Mouse (Mus musculus) neural tube, embryonic 15.5 days (tissue): Measurements from ENCODE around the gene Hdac7. TPM values are rescaled to one million over a fixed set of nuclear protein-coding genes. Genes with fewer than 3 reads are reported as not detected.

Source experiments
- ATAC-seq: fragments of 200-750 bp; cut with Nextera tagmentation; 2 replicates; pipeline ENCODE4 v1.8.0; 2017; ENCODE audit warnings: mild to moderate bottlenecking, moderate TSS enrichment, moderate library complexity; ENCODE audit not compliant: low FRiP score
- H3K27ac ChIP-seq: fragments of 300-500 bp; sonication (generic); replicated peaks from 2 replicates; pipeline ENCODE4 v1.5.1; 2015; ENCODE audit warnings: mild to moderate bottlenecking, inconsistent platforms
- H3K27me3 ChIP-seq: fragments of 300-500 bp; sonication (generic); replicated peaks from 2 replicates; pipeline ENCODE4 v1.6.1; 2015; ENCODE audit warnings: inconsistent platforms
- H3K36me3 ChIP-seq: fragments of 300-500 bp; sonication (generic); 2 replicates; pipeline ENCODE4 v1.6.1; 2015; ENCODE audit warnings: inconsistent platforms
- H3K4me1 ChIP-seq: fragments of 300-500 bp; sonication (generic); 2 replicates; pipeline ENCODE4 v1.6.1; 2015; ENCODE audit warnings: inconsistent platforms
- H3K4me2 ChIP-seq: fragments of 300-500 bp; sonication (generic); 2 replicates; pipeline ENCODE4 v1.6.1; 2015; ENCODE audit warnings: inconsistent platforms, mild to moderate bottlenecking, moderate library complexity
- H3K4me3 ChIP-seq: fragments of 300-500 bp; sonication (generic); replicated peaks from 2 replicates; pipeline ENCODE4 v1.5.1; 2015; ENCODE audit warnings: mild to moderate bottlenecking, inconsistent platforms
- H3K9ac ChIP-seq: fragments of 300-500 bp; sonication (generic); replicated peaks from 2 replicates; pipeline ENCODE4 v1.6.1; 2015; ENCODE audit warnings: mild to moderate bottlenecking, inconsistent platforms
- H3K9me3 ChIP-seq: fragments of 300-500 bp; sonication (generic); replicated peaks from 2 replicates; pipeline ENCODE4 v1.6.1; 2016; ENCODE audit warnings: inconsistent platforms
- WGBS: fragments of 180-500 bp; shearing (Covaris S2); methylation state at CpG from one replicate; pipeline ENCODE4 v1.1.7; 2015; ENCODE audit warnings: mixed read lengths; 5-methylcytosine and 5-hydroxymethylcytosine counted together
- polyA plus RNA-seq: library from polyadenylated mRNA; unstranded; fragments of >200 nt; fragmentation: Nextera tagmentation; extraction: Ambion mirVana; gene quantifications from 2 replicates; pipeline ENCODE4 v1.2.1, GENCODE M21; 2015

Gene Hdac7
- polyA plus RNA-seq, 1 experiment from 2014 or later, result 26.5 TPM

- peak; percentile 88 for ATAC-seq
Observed at GRCm38 (mm10) chr15:97784092-97784559, 60.2 kb downstream of the Hdac7 start.

GRCm38 (mm10) chr15:97782749-97783105 is 61.6 kb downstream of the Hdac7 start:
- H3K9ac ChIP-seq, result no peak overlapping the region
- H3K9me3 ChIP-seq, result no peaks in the 10 kb centered on the region
- peak overlapping the region; percentile 37 for H3K4me2 ChIP-seq
- H3K4me1 ChIP-seq, result peaks cover 51% of the 10 kb centered on the region
- 0 out of 2 replicates have a peak overlapping the region, but pooled peaks have one; percentile 12 for H3K4me3 ChIP-seq
- no peak overlapping the region for H3K27ac ChIP-seq
- 8% methylated on average over 9 of the region's 9 CpGs for WGBS
- H3K36me3 ChIP-seq, result no peaks in the 10 kb centered on the region
- peaks cover 11% of the 10 kb centered on the region for H3K27me3 ChIP-seq
- no peak for ATAC-seq

More at GRCm38 (mm10) chr15:97784092-97784559, 60.2 kb downstream of the Hdac7 start:
- Histone ChIP-seq H3K4me3 (peak overlapping the region; percentile 80), H3K4me2 (peak overlapping the region; percentile 68), H3K27me3 (peaks cover 11% of the 10 kb centered on the region), H3K9ac (peak overlapping the region; percentile 92), H3K27ac (peak overlapping the region; percentile 75), H3K9me3 (no peaks in the 10 kb centered on the region), H3K36me3 (no peaks in the 10 kb centered on the region), H3K4me1 (peaks cover 64% of the 10 kb centered on the region)
- WGBS, result 3% methylated on average over 33 of the region's 39 CpGs

DNA sequence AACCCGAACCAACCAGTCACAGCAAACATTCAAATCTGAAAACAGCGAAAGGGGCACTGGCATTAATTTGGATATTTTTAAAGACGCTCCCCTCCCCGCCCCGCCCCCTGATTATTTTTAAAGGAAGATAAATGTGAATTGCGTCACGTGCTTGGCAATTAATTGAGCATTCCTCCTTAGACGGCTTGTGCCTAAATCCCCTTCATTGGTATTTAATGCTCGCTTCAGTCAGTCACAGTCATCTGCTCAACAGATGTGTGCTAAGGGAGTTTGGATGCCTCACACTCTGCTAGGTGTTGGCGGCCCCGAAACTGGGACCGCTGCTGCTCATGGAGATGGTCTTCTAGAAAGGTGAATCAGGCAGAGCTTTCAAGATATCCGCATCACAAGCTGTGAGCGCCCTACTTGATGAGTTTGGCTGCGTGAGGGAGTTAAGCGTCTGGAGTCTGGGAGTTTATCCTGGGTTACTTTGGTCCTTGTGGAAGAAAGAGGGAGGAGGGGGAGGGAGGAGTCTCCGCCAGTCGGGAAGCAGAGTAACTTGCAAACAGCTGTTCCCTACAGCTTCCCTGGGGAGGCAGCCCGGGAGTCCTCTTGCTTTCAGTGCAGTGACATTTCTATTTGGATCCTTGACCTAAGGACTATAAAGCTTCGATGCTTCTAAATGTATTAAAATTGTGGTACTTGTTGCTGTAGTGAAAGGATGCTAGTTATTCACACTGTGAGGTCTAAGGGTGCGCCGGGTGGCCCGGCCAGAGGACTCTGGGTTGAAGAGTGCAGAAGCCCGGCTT is 62.1 kb downstream of the Hdac7 start:
- ATAC-seq, result no peak
- H3K27ac ChIP-seq, result 0 out of 2 replicates have a peak overlapping the region, but pooled peaks have one; percentile 45
- no peak overlapping the region for H3K9ac ChIP-seq
- H3K9me3 ChIP-seq, result no peaks in the 10 kb centered on the region
- H3K4me1 ChIP-seq, result peaks cover 46% of the 10 kb centered on the region
- peak overlapping the region; percentile 37 for H3K4me2 ChIP-seq
- H3K27me3 ChIP-seq, result peaks cover 11% of the 10 kb centered on the region
- no peaks in the 10 kb centered on the region for H3K36me3 ChIP-seq
- 0 out of 2 replicates have a peak overlapping the region, but pooled peaks have one; percentile 12 for H3K4me3 ChIP-seq
- 11% methylated on average over 24 of the region's 24 CpGs for WGBS

DNA sequence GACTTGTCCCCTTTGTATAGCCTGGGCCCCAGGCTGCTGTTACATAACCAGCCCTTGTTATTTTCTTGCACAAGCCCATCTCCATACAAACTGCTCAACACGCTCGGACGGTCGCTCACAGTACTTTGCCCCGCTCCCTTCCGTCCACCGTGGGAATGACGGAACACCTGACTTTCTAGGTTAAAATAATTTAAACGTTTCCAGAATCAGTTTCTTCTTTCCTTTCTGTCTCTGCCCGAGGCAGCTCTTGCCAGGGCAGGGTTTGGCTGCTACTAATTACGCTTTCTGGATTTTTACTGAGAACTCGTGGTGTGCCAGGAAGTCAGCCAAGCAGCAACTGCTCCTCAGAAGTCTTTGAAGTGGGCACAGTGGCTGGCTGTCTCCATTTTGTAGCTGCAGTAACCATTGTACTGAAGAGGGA is 63.7 kb downstream of the Hdac7 start:
- 70% methylated on average over 12 of the region's 12 CpGs for whole genome bisulfite sequencing
- Histone ChIP-seq H3K4me3 (no peak overlapping the region), H3K4me2 (no peak overlapping the region), H3K27ac (0 out of 2 replicates have a peak overlapping the region, but pooled peaks have one; percentile 23), H3K9ac (no peak overlapping the region), H3K9me3 (no peaks in the 10 kb centered on the region), H3K27me3 (peaks cover 11% of the 10 kb centered on the region), H3K36me3 (no peaks in the 10 kb centered on the region), H3K4me1 (peaks cover 31% of the 10 kb centered on the region)
- ATAC-seq, result no peak

- WGBS, result 90% methylated on average over 1 of the region's 1 CpGs
- Histone ChIP-seq H3K4me2 (no peak overlapping the region), H3K9ac (no peak overlapping the region), H3K27ac (no peak overlapping the region), H3K27me3 (peaks cover 14% of the 10 kb centered on the region), H3K4me3 (no peak overlapping the region), H3K36me3 (no peaks in the 10 kb centered on the region), H3K9me3 (no peaks in the 10 kb centered on the region), H3K4me1 (peaks cover 22% of the 10 kb centered on the region)
- ATAC-seq, result no peak
Observed at GRCm38 (mm10) chr15:97779576-97779975, 64.7 kb downstream of the Hdac7 start.

DNA sequence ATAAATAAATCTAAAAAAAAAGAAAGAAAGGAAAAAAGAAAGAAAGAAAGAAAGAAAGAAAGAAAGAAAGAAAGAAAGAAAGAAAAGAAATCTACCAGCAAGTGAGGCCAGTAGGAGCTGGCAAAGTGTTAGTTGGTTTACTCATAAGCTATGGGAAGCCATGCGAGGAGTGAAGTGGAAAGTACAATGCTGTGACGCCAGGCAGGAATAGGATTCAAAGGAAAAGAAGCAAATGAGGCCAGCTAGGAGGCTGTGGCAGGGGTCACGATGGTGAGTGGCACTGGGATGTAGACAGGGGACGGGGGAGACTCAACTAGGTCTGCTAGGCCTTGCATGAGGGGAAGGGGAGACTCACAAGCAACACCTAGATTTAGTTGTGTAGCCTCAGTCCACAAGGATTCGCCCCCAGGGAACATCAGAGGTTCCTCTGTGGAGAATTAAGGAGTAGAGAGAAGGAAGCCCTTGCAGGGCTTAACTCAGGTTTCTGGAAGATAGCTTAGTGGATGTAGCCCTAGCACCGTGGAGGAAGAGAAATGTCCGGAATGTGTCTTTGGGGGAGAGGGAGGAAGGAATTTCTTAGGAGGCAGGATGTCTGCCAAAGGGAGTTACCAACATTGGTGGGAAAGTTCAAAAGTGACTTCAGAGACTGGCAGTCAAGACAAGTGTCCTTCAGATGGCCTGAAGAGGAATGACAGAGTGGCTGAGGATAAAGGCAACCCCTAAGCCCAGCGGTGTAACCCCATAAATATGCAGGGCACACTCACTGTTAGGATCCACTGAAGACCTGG is 65.8 kb downstream of the Hdac7 start, which contains the start of gene Slc48a1:
Slc48a1 (plus strand) TSS at position 210 of the 788 bp plus-strand sequence.
- Histone ChIP-seq H3K36me3 (no peaks in the 10 kb centered on the region), H3K4me3 (no peak within 1 kb of the TSS), H3K27ac (no peak within 1 kb of the TSS), H3K4me1 (peaks cover 24% of the 10 kb centered on the region), H3K9me3 (no peaks in the 10 kb centered on the region), H3K4me2 (no peak within 1 kb of the TSS), H3K9ac (no peak within 1 kb of the TSS), H3K27me3 (peaks cover 14% of the 10 kb centered on the region)
- ATAC-seq, result no peak
- 89% methylated on average over 8 of the region's 8 CpGs for WGBS

DNA sequence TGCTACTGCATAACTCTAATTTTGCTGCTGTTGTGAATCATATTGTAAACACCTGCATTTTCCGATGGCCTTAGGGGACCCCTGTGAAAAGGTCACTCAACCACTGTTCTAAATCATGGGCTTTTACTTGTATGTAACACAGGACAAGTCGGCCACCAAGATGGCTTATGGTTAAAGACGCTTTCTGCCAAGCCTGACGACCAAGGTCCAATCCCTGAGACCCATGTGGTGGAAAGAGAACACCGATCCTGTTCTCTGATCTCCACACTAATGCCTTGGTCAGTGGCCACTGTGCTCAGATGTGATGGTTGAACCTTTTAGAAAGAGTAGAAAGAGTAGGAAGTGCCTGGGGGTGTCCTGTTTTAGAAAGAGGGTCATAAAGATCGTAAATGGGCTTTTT is 67.4 kb downstream of the Hdac7 start:
- 77% methylated on average over 6 of the region's 6 CpGs for WGBS
- H3K9ac ChIP-seq, result no peak overlapping the region
- no peak for ATAC-seq

DNA sequence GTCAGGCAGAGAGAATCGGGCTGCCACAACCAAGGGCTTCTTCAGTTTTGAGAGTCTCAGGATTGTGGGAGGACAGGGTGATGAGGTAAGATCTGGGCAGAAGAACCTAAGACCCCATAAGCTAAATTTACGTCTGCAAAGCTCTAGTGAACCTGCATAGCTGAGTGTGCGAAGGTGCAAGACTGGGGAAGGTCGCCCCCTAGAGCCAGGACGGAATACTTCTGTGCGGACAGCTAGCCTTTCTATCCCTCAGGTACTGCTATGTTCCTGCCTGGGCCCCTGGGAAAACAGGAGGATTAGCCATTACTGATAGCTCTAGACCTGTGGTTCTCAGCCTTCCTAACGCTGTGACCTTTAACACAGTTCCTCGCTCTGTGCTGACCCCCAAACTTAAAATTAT is 67.8 kb downstream of the Hdac7 start:
- H3K4me2 ChIP-seq, result no peak overlapping the region
- H3K4me3 ChIP-seq, result no peak overlapping the region
- H3K27me3 ChIP-seq, result 0 out of 2 replicates have a peak, but pooled peaks cover 4% of the 10 kb centered on the region
- no peak overlapping the region for H3K9ac ChIP-seq
- ATAC-seq, result no peak
- H3K9me3 ChIP-seq, result no peaks in the 10 kb centered on the region
- H3K27ac ChIP-seq, result no peak overlapping the region
- peaks cover 17% of the 10 kb centered on the region for H3K4me1 ChIP-seq
- H3K36me3 ChIP-seq, result no peaks in the 10 kb centered on the region
- 11% methylated on average over 8 of the region's 8 CpGs for WGBS

More for the DNA sequence above, 67.4 kb downstream of the Hdac7 start:
- H3K9me3 ChIP-seq, result no peaks in the 10 kb centered on the region
- no peak overlapping the region for H3K4me2 ChIP-seq
- no peaks in the 10 kb centered on the region for H3K36me3 ChIP-seq
- peaks cover 21% of the 10 kb centered on the region for H3K4me1 ChIP-seq
- H3K4me3 ChIP-seq, result no peak overlapping the region
- no peak overlapping the region for H3K27ac ChIP-seq
- 0 out of 2 replicates have a peak, but pooled peaks cover 4% of the 10 kb centered on the region for H3K27me3 ChIP-seq

- WGBS, result 72% methylated on average over 5 of the region's 5 CpGs
- H3K36me3 ChIP-seq, result no peaks in the 10 kb centered on the region
- peaks cover 15% of the 10 kb centered on the region for H3K27me3 ChIP-seq
- H3K4me3 ChIP-seq, result no peak overlapping the region
- H3K4me1 ChIP-seq, result peaks cover 9% of the 10 kb centered on the region
- H3K9ac ChIP-seq, result no peak overlapping the region
- H3K9me3 ChIP-seq, result no peaks in the 10 kb centered on the region
- ATAC-seq, result no peak
- no peak overlapping the region for H3K4me2 ChIP-seq
- H3K27ac ChIP-seq, result peak overlapping the region; percentile 56; the same call in 1 of the 2 replicates
Observed at GRCm38 (mm10) chr15:97773961-97774370, 70.3 kb downstream of the Hdac7 start.

- WGBS, result 47% methylated on average over 5 of the region's 5 CpGs
- Histone ChIP-seq H3K27me3 (peaks cover 15% of the 10 kb centered on the region), H3K4me3 (no peak overlapping the region), H3K9me3 (no peaks in the 10 kb centered on the region), H3K4me2 (no peak overlapping the region), H3K4me1 (peaks cover 17% of the 10 kb centered on the region), H3K27ac (0 out of 2 replicates have a peak overlapping the region, but pooled peaks have one; percentile 56), H3K36me3 (no peaks in the 10 kb centered on the region), H3K9ac (no peak overlapping the region)
- ATAC-seq, result no peak
Observed at GRCm38 (mm10) chr15:97773108-97773507, 71.2 kb downstream of the Hdac7 start.

DNA sequence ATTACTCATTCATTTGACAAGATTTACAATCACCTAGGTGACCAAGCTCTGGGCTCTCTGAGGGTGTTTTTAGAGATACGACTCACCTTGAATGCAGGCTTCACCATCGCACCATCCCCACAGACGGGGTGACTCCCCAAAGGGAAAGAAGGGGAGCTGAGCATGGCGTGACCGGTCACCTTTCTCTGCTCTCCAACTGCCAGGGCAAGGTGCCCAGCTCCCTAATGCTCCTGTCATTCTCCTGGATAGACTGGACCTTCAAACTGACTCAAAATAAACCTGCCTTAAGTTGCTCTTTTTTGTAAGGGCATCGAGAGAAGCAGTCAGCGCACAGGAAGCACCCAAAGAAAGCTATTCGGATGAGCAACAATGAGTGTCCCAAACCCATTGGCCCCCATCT is 74.0 kb downstream of the Hdac7 start:
- H3K9ac ChIP-seq, result no peak overlapping the region
- H3K4me3 ChIP-seq, result no peak overlapping the region
- H3K4me1 ChIP-seq, result peaks cover 38% of the 10 kb centered on the region
- no peak overlapping the region for H3K27ac ChIP-seq
- H3K27me3 ChIP-seq, result peaks cover 14% of the 10 kb centered on the region
- no peaks in the 10 kb centered on the region for H3K36me3 ChIP-seq
- H3K4me2 ChIP-seq, result no peak overlapping the region
- 85% methylated on average over 8 of the region's 8 CpGs for WGBS
- no peaks in the 10 kb centered on the region for H3K9me3 ChIP-seq
- ATAC-seq, result no peak
